Mouse (Mus musculus) heart, adult 2 months (tissue): ENCODE results near the gene Tfap2a.

Experiments used
- CTCF ChIP-seq: fragments of 200-600 bp; IDR thresholded peaks from 2 replicates; pipeline ENCODE4 v1.8.1; 2022; ENCODE audit warnings: antibody characterized with exemption, mild to moderate bottlenecking, moderate library complexity
- POLR2A ChIP-seq: fragments of 200-500 bp; IDR thresholded peaks from 2 replicates; pipeline ENCODE4 v1.6.1; 2011; ENCODE audit warnings: mild to moderate bottlenecking, low read depth, low read length, control low read depth; ENCODE audit not compliant: insufficient read depth

GRCm38 (mm10) chr13:40714531-40714930, 23.6 kb downstream of the Tfap2a start:
- TF ChIP-seq CTCF (no peak), POLR2A (no peak)
